Mouse (Mus musculus): Measurements from ENCODE around the gene Zbtb41.

Gene Zbtb41

GRCm38 (mm10) chr1:139480246-139480645, 58.2 kb downstream of the Zbtb41 start:
- DNase-seq, result no peak

- DNase-seq, result peak; percentile 44
Observed at GRCm38 (mm10) chr1:139481146-139481545, 59.1 kb downstream of the Zbtb41 start.

- no peak for DNase-seq
Observed at GRCm38 (mm10) chr1:139494630-139495029, 72.5 kb downstream of the Zbtb41 start.

- no peak for DNase-seq
Observed at GRCm38 (mm10) chr1:139495408-139495807, 73.3 kb downstream of the Zbtb41 start.

GRCm38 (mm10) chr1:139496212-139496611, 74.1 kb downstream of the Zbtb41 start:
- DNase-seq, result no peak

GRCm38 (mm10) chr1:139499751-139500150, 77.7 kb downstream of the Zbtb41 start:
- no peak for DNase-seq

- no peak for DNase-seq
Observed at GRCm38 (mm10) chr1:139501258-139501752, 79.2 kb downstream of the Zbtb41 start, which contains the start of gene F13b. Gene F13b, plus strand, starts transcription at chr1:139501702.

Measured in layer of hippocampus, adult 9-11 months (tissue).